Mouse (Mus musculus) c-Kit-positive CD71-positive TER-119-positive erythroid progenitor cells, embryonic 14.5 days (primary cell): ENCODE measurements around the gene Tecpr1.

Experiments used
- DNase-seq: peaks from one replicate; pipeline ENCODE4 v3.0.0-alpha.2; 2013; ENCODE audit warnings: low spot score

The Tecpr1 gene

GRCm38 (mm10) chr5:144207478-144207877 is 15.9 kb downstream of the Tecpr1 start:
- DNase-seq: peak; percentile 21

DNA sequence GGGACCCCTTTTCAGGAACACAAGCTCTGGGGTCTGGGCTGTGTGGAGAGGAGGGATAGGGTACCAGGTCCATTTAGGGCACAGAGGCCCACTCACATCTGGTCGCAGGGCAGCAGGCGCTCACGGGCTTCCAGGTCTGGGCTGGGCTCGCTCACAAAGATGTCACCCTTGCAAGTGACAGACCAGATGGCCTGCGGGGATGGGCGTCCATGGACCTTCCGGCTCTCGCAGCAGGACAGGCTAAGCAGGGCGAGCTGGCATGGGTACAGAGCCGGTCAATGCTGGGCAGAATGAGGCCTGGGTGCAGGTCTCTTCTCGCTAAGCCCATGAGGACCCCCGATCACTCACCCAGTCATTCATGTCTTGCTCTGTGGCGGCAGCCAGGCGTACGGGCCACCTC is 17.3 kb downstream of the Tecpr1 start:
- no peak for DNase-seq

GRCm38 (mm10) chr5:144204911-144205310 is 18.5 kb downstream of the Tecpr1 start:
- DNase-seq: no peak

DNA sequence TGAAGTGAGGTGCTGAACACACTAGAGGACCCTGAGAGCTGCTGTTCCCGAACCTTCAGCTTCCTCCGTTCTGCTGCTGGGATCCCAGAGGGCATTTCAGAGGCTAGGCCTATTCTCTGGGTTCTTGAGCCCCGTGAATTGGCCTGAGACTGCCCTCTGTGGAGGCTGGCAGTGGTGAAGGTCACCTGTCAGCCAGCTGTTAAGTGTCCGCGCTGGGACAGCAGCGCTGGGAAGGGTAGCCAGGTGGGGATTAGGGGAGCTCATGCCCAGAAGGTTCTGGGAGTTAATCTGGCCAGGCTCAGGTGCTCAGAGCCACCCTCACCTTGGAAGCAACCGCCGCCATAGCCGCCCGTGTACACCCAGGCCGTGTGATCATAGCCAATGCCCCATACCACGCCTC is 19.1 kb downstream of the Tecpr1 start:
- no peak for DNase-seq

DNA sequence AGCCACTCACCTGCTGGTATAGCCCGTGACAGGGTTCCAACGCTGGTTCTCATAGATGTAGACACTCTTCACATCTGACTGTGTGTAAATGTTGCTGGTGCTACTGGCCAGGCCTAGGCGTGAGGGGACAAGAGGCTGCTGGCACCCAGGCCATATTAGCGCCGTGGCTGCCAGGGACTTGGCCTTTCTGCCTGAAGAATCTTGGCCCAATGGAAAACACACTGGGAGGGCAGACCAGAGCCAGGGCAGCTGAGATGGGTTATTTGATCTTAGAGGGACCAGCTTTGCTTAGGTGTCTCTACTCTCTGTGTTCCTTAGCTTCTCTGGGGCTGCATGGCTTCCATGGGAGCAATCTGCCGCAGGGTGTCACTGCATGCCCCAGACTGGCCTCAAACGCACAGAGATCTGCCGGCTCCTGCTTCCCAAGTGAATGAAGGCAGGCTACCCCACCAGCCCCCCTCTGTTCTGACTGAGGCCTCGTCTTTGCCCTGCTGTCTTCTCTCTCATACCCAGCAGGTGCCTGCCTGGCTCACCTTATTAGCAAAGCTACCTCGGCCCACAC is 19.9 kb downstream of the Tecpr1 start:
- no peak for DNase-seq

DNA sequence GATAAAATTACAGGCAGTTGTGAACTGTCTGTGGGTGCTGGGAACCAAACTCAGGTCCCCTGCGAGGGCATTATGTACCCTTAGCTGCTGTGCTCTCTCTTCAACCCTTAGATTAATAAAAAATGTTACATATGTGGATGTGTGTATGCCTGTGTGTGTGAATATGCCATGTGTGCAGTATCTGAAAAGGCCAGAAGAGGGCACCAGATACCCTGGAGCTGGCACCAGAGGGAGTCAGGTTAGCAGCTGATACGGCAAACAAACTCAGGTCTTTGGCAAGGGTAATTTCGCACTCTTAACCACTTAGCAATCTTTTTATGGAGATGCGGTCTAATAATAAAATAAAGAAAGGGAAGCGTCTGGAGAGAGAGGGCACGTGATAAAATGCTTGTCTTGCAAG is 21.0 kb downstream of the Tecpr1 start:
- no peak for DNase-seq

- DNase-seq: no peak
Observed at GRCm38 (mm10) chr5:144200616-144201015, 22.8 kb downstream of the Tecpr1 start.

- DNase-seq: no peak
Observed at GRCm38 (mm10) chr5:144195567-144195966, 27.8 kb downstream of the Tecpr1 start.

GRCm38 (mm10) chr5:144194416-144194815 is 29.0 kb downstream of the Tecpr1 start:
- no peak for DNase-seq

DNA sequence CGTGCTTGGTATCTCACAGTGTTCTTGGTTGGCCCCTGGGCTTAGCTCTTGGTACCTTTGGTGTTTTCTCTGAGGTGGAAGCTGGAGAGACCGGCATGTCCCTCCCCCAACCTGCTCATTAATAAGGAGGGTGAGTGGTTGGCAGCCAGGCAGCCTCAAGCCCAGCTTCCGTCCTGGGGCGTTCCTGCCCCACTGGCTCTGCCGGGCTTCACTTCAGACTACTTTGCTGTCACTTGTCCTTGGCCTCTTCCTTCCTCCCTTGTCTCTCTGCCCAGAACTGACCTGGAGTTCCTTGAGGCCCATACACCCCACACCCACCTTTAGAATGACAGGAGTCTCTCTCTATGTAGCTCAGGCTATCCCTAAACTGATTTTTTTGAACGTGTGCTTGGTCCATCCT is 30.7 kb downstream of the Tecpr1 start:
- DNase-seq: no peak

- DNase-seq: no peak
Observed at GRCm38 (mm10) chr5:144191026-144191425, 32.4 kb downstream of the Tecpr1 start.

DNA sequence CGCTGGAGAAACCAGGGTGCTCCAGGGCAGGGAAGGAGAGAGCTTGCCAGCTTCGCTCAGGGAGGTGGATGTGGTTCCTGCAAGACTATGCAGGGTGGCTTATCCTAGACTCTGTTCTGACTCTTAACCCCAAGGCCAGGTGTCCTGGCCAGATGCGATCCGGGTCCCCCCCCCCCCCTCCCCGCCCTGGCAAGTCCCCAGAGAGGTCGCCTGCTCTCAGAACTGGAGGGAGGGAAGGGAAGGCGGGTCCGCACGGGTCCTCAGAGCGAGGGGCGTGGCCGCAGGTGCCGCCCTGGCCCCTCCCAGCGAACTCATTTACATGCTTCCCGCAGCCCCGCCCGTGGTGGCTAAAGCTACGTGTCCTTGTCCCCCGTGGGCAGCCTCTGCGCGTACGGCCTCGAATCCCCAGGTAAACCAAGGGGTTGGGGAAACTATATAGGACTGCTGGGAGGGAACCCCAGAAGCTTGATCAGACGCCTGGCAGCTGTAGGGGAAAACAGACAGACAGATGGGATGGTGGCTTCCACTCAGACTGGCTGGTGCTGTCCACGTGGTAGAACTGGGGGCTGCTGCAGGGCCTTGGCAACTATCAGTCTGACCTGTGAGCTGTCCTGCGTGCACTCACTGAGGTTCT is 33.3 kb downstream of the Tecpr1 start, which contains the start of gene Bhlha15:
Gene Bhlha15, plus strand, starts transcription at position 337 of the 634 bp plus-strand sequence.
- DNase-seq: peak; percentile 53

- no peak for DNase-seq
Observed at GRCm38 (mm10) chr5:144189327-144189726, 34.1 kb downstream of the Tecpr1 start.

GRCm38 (mm10) chr5:144188422-144188821 is 35.0 kb downstream of the Tecpr1 start:
- no peak for DNase-seq

GRCm38 (mm10) chr5:144184350-144185045 is 38.9 kb downstream of the Tecpr1 start:
- no peak for DNase-seq

DNA sequence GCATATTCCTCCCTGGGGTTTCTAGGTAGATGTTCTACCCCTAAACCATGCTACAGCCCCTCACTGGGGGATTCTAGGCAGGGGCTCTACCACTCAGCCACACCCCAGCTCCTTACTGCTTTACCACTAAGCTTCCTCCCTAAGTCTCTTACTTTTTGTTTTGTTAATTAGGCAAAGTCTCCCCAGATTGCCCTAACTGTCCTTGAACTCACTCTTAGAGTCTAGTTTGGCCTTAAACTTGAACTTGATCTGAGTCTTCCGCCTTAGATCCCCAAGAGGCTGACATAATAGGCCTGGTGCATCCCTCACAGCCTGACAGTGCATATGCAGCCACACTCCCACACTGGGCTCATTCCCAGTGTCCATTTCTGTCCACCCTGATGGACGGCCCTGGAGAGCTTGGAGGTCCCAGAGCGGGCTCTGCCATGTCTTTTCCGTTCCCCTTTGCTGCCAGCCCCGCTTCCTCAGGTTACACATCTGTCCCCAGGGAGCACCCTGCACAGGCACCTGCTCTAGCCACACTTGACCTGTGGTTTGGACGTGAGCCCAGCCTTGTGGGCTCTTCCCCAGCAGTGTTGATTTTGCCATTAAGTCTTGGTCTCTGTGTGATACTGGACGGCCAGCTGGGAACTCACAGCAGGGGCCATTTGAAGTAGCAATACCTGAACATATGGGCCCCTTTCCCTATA is 39.6 kb downstream of the Tecpr1 start:
- DNase-seq: no peak

DNA sequence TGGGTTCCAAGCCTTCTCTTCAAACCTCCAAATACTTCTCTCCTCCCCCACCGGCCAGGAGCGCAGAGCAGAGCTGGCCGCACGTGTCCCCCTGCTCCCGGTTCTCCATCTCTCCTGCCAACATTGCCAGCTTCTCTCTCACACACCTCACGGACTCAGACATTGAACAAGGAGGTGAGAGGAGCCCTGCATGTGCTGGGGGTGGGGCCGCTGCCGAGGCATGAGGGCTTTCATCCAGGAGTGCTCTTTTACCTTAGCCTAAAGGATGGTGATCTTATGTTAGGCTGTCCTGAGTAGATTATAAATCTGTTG is 40.2 kb downstream of the Tecpr1 start:
- no peak for DNase-seq

- DNase-seq: no peak
Observed at GRCm38 (mm10) chr5:144182542-144183247, 40.7 kb downstream of the Tecpr1 start.

- DNase-seq: no peak
Observed at GRCm38 (mm10) chr5:144181249-144181648, 42.2 kb downstream of the Tecpr1 start.

GRCm38 (mm10) chr5:144178216-144178615 is 45.2 kb downstream of the Tecpr1 start:
- no peak for DNase-seq

DNA sequence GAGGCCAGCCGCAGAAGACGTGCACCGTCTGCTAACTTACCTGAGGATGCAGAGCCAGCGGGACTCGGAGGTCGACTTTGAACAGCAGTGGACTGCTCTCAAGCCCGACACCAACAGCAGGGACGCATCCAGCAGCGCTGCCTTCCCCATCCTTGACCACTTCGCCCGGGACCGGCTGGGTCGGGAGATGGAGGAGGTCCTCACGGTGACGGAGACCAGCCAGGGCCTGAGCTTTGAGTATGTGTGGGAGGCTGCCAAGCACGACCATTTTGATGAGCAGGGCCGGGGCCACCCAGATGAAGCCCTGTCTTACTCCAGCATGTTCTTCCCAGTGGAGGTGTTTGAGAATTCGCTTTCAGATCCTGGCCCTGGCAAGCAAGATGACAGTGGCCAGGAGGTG is 49.8 kb downstream of the Tecpr1 start:
- DNase-seq: no peak

DNA sequence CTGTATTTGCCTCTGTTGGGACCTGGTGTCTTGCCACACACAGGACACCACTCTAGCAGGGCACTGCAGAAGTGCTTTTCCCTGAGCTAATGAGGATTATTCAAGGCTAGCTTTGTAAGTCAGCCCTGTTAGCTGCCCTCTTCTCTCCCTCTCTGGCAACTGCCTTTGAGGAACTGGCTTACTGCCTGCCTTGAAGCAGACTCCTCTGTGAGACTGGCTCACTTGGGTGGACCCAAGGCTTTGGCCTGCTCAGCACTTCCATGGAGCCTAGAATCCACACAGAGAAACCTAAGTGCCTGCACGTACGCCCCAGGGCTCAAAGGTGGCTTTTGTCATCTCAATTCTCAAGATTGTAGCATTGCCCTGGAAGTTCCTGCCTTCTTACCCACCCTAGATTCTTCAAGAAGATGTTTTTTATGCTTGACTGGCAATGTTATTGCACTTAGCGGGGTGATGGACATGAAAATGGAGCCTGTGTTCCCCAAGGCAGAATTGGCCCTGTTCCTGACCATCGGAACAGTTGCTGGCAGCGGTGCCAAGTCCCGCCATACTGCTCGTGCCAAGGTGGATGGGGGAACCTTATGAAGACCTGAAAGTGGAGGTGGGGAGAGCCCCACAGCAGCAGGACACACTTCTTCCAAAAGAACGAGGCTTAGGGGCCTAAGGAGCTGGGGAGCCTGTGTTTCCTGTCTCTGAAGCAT is 54.0 kb downstream of the Tecpr1 start:
- DNase-seq: no peak
